Mouse (Mus musculus) liver, embryonic 14.5 days (tissue): ENCODE data around the gene Slamf9. TPM values are rescaled to one million over a fixed set of nuclear protein-coding genes. Genes with fewer than 3 reads are reported as not detected.
A peak's percentile ranks its signal among the peaks of the same experiment; 100 is the strongest.

Experiments
- ATAC-seq: fragments of 200-750 bp; cut with Nextera tagmentation; 2 replicates; pipeline ENCODE4 v1.8.0; 2017; ENCODE audit warnings: moderate number of reproducible peaks, mild to moderate bottlenecking, moderate library complexity; ENCODE audit not compliant: insufficient read depth
- DNase-seq, 3 experiments: peaks; one replicate each; pipeline ENCODE4 v3.0.0-alpha.2; 2012 to 2013; ENCODE audit warnings: low read depth in 3 of 3, low spot score in 3 of 3
- H3K27ac ChIP-seq: fragments of 300-500 bp; sonication (generic); 2 replicates; pipeline ENCODE4 v1.5.1; 2014; ENCODE audit warnings: moderate library complexity, mild to moderate bottlenecking, control low read depth, inconsistent platforms
- H3K27me3 ChIP-seq: fragments of 300-500 bp; sonication (generic); 2 replicates; pipeline ENCODE4 v1.6.1; 2014; ENCODE audit warnings: mild to moderate bottlenecking, low read length, moderate library complexity; ENCODE audit not compliant: control insufficient read depth, insufficient read depth
- H3K36me3 ChIP-seq: fragments of 300-500 bp; sonication (generic); replicated peaks from 2 replicates; pipeline ENCODE4 v1.6.1; 2014; ENCODE audit warnings: low read depth; ENCODE audit not compliant: control insufficient read depth, insufficient read depth
- H3K4me1 ChIP-seq, 2 experiments: fragments of 200-500 bp in 1 of 2; fragments of 300-500 bp in 1 of 2; sonication (generic) in 1 of 2; replicated peaks; 2 replicates each; pipeline ENCODE4 v1.6.1; 2012 to 2014; ENCODE audit warnings: antibody characterized with exemption in 1 of 2, inconsistent platforms in 1 of 2, low read length in 1 of 2; ENCODE audit not compliant: control insufficient read depth in 2 of 2, insufficient read depth in 2 of 2
- H3K4me2 ChIP-seq: fragments of 300-500 bp; sonication (generic); 2 replicates; pipeline ENCODE4 v1.6.1; 2014; ENCODE audit warnings: low read depth, mild to moderate bottlenecking, control low read depth, moderate library complexity
- H3K4me3 ChIP-seq, 2 experiments: fragments of 200-500 bp in 1 of 2; fragments of 300-500 bp in 1 of 2; sonication (generic) in 1 of 2; 2 replicates each; pipeline ENCODE4 v1.5.1; 2012 to 2014; ENCODE audit warnings: low read depth in 2 of 2, low read length in 2 of 2, mild to moderate bottlenecking in 2 of 2, control low read depth in 1 of 2, inconsistent platforms in 1 of 2, moderate library complexity in 1 of 2; ENCODE audit not compliant: insufficient read depth in 1 of 2
- H3K9ac ChIP-seq: fragments of 300-500 bp; sonication (generic); replicated peaks from 2 replicates; pipeline ENCODE4 v1.6.1; 2014; ENCODE audit warnings: mild to moderate bottlenecking, control low read depth, moderate library complexity
- H3K9me3 ChIP-seq: fragments of 300-500 bp; sonication (generic); 2 replicates; pipeline ENCODE4 v1.6.1; 2016; ENCODE audit warnings: low read length, mixed read lengths; ENCODE audit not compliant: control insufficient read depth
- CTCF ChIP-seq: IDR thresholded peaks from 2 replicates; pipeline ENCODE4 v1.5.1; 2016; ENCODE audit warnings: antibody characterized with exemption, low read depth, control low read depth
- EP300 ChIP-seq: IDR thresholded peaks from 2 replicates; pipeline ENCODE4 v1.6.1; 2016; ENCODE audit warnings: antibody characterized with exemption, low read depth
- WGBS: fragments of 180-500 bp; shearing (Covaris S2); extraction: QIAGEN DNeasy Blood & Tissue Kit; methylation state at CpG from one replicate; pipeline ENCODE4 v1.1.7; 2014; ENCODE audit not compliant: insufficient replicate concordance; 5-methylcytosine and 5-hydroxymethylcytosine counted together
- polyA plus RNA-seq, 2 experiments: library from polyadenylated mRNA; depleted of rRNA in 1 of 2; stranded (reverse) in 1 of 2; unstranded in 1 of 2; fragments of >200 nt; fragmentation: Nextera tagmentation in 1 of 2; extraction: Ambion mirVana in 1 of 2; gene quantifications; 2 replicates each; pipeline versions ENCODE4 v1.2.1 to v1.2.3; 2012 to 2014

Slamf9 gene
- polyA plus RNA-seq, 2 experiments = 1.5 to 1.9 TPM

GRCm38 (mm10) chr1:172523699-172524101, 48.5 kb downstream of the Slamf9 start:
- Histone ChIP-seq H3K27ac (no peak overlapping the region), H3K4me2 (no peak overlapping the region), H3K27me3 (peaks cover 8% of the 10 kb centered on the region; the same call in 1 of the 2 replicates), H3K36me3 (no peaks in the 10 kb centered on the region), H3K9ac (no peak overlapping the region), H3K9me3 (no peaks in the 10 kb centered on the region), H3K4me3 (no peak overlapping the region), H3K4me1 (peaks cover 0 to 12% of the 10 kb centered on the region in 2 experiments; a peak in 2 of 4 replicates)
- ATAC-seq (no peak), DNase-seq (no peak)
- TF ChIP-seq CTCF = no peak
- TF ChIP-seq EP300 = no peak
- WGBS = 61% methylated on average over 12 of the region's 12 CpGs

- no peak overlapping the region; the same call in 1 of the 2 replicates for H3K4me2 ChIP-seq
- no peaks in the 10 kb centered on the region for H3K9me3 ChIP-seq
- peaks cover 0 to 12% of the 10 kb centered on the region in 2 experiments; a peak in 2 of 4 replicates for H3K4me1 ChIP-seq
- no peak overlapping the region for H3K9ac ChIP-seq
- DNase-seq (no peak), ATAC-seq (peak; percentile 30)
- H3K27ac ChIP-seq = no peak overlapping the region
- H3K4me3 ChIP-seq = no peak overlapping the region
- no peaks in the 10 kb centered on the region for H3K36me3 ChIP-seq
- 15% methylated on average over 15 of the region's 15 CpGs for WGBS
- peaks cover 8% of the 10 kb centered on the region; the same call in 1 of the 2 replicates for H3K27me3 ChIP-seq
- TF ChIP-seq CTCF = 0 out of 2 replicates have a peak, but pooled peaks have one; percentile 15
- TF ChIP-seq EP300 = no peak
Measured at GRCm38 (mm10) chr1:172525027-172525764, 50.0 kb downstream of the Slamf9 start.

GRCm38 (mm10) chr1:172525971-172526370, 50.8 kb downstream of the Slamf9 start:
- peaks cover 0 to 14% of the 10 kb centered on the region in 2 experiments; a peak in 2 of 4 replicates for H3K4me1 ChIP-seq
- no peaks in the 10 kb centered on the region for H3K36me3 ChIP-seq
- no peak for TF ChIP-seq CTCF
- no peaks in the 10 kb centered on the region for H3K9me3 ChIP-seq
- no peak overlapping the region for H3K9ac ChIP-seq
- H3K4me2 ChIP-seq = peak overlapping the region; percentile 23
- H3K27me3 ChIP-seq = peaks cover 8% of the 10 kb centered on the region; the same call in 1 of the 2 replicates
- WGBS = 17% methylated on average over 7 of the region's 7 CpGs
- H3K27ac ChIP-seq = no peak overlapping the region
- ATAC-seq = no peak
- no peak for DNase-seq
- H3K4me3 ChIP-seq = no peak overlapping the region

- 4% methylated on average over 23 of the region's 23 CpGs for WGBS
- Histone ChIP-seq H3K9ac (no peak overlapping the region), H3K4me1 (peaks cover 0 to 12% of the 10 kb centered on the region in 2 experiments; a peak in 2 of 4 replicates), H3K27me3 (peaks cover 8% of the 10 kb centered on the region; the same call in 1 of the 2 replicates), H3K36me3 (no peaks in the 10 kb centered on the region), H3K4me3 (no peak overlapping the region), H3K27ac (no peak overlapping the region), H3K9me3 (no peaks in the 10 kb centered on the region), H3K4me2 (peak overlapping the region; percentile 23)
- DNase-seq (peak; percentile 45 to 50 (median 49)), ATAC-seq (peak; percentile 70; the same call in 1 of the 2 replicates)
- no peak for TF ChIP-seq CTCF
- TF ChIP-seq EP300 = peak; percentile 40; the same call in 1 of the 2 replicates
Measured at GRCm38 (mm10) chr1:172526380-172527081, 51.4 kb downstream of the Slamf9 start.

GRCm38 (mm10) chr1:172527431-172527830, 52.3 kb downstream of the Slamf9 start:
- 68% methylated on average over 10 of the region's 10 CpGs for WGBS
- Histone ChIP-seq H3K27ac (no peak overlapping the region), H3K4me1 (peaks cover 0 to 12% of the 10 kb centered on the region in 2 experiments; a peak in 2 of 4 replicates), H3K9ac (no peak overlapping the region), H3K4me2 (no peak overlapping the region), H3K36me3 (no peaks in the 10 kb centered on the region), H3K4me3 (no peak overlapping the region), H3K27me3 (peaks cover 13% of the 10 kb centered on the region), H3K9me3 (no peaks in the 10 kb centered on the region)
- DNase-seq (no peak), ATAC-seq (no peak)
- TF ChIP-seq CTCF (no peak), EP300 (no peak)

Other genes with a start within 250 kb of the Slamf9 start
- gene Atp1a4, start 216.9 kb upstream of the Slamf9 start, polyA plus RNA-seq (2012; rRNA removed) = 0.01 TPM in 1 of 2 replicates, not detected in the other
- gene Atp1a4, start 216.9 kb upstream of the Slamf9 start, polyA plus RNA-seq (2014; fragmentation: Nextera tagmentation; extraction: Ambion mirVana) = not detected in 2 replicates
- gene Igsf8, start 213.7 kb upstream of the Slamf9 start, polyA plus RNA-seq (2012; rRNA removed) = 12.7 and 15.4 TPM in 2 replicates
- 11.0 and 11.6 TPM in 2 replicates for gene Igsf8, start 213.7 kb upstream of the Slamf9 start, polyA plus RNA-seq (2014; fragmentation: Nextera tagmentation; extraction: Ambion mirVana)
- gene Atp1a2, start 177.3 kb upstream of the Slamf9 start, polyA plus RNA-seq (2012; rRNA removed) = 0.08 and 0.10 TPM in 2 replicates
- 0.01 and 0.08 TPM in 2 replicates for gene Atp1a2, start 177.3 kb upstream of the Slamf9 start, polyA plus RNA-seq (2014; fragmentation: Nextera tagmentation; extraction: Ambion mirVana)
- gene Kcnj9, start 146.0 kb upstream of the Slamf9 start, polyA plus RNA-seq (2012; rRNA removed) = 0.02 and 0.05 TPM in 2 replicates
- gene Kcnj9, start 146.0 kb upstream of the Slamf9 start, polyA plus RNA-seq (2014; fragmentation: Nextera tagmentation; extraction: Ambion mirVana) = not detected in 2 replicates
- gene Kcnj10, start 134.1 kb upstream of the Slamf9 start, polyA plus RNA-seq (2012; rRNA removed) = 0.17 and 0.18 TPM in 2 replicates
- 0.04 and 0.08 TPM in 2 replicates for gene Kcnj10, start 134.1 kb upstream of the Slamf9 start, polyA plus RNA-seq (2014; fragmentation: Nextera tagmentation; extraction: Ambion mirVana)
- 3.8 and 4.1 TPM in 2 replicates for gene Pigm, start 98.8 kb upstream of the Slamf9 start, polyA plus RNA-seq (2012; rRNA removed)
- 2.3 and 2.6 TPM in 2 replicates for gene Pigm, start 98.8 kb upstream of the Slamf9 start, polyA plus RNA-seq (2014; fragmentation: Nextera tagmentation; extraction: Ambion mirVana)
- 2.1 and 2.8 TPM in 2 replicates for gene Igsf9, start 6.4 kb downstream of the Slamf9 start, polyA plus RNA-seq (2012; rRNA removed)
- 0.60 and 1.0 TPM in 2 replicates for gene Igsf9, start 6.4 kb downstream of the Slamf9 start, polyA plus RNA-seq (2014; fragmentation: Nextera tagmentation; extraction: Ambion mirVana)
- 75.1 and 88.2 TPM in 2 replicates for gene Tagln2, start 24.7 kb downstream of the Slamf9 start, polyA plus RNA-seq (2012; rRNA removed)
- gene Tagln2, start 24.7 kb downstream of the Slamf9 start, polyA plus RNA-seq (2014; fragmentation: Nextera tagmentation; extraction: Ambion mirVana) = 94.4 and 97.5 TPM in 2 replicates
- gene Cfap45, start 45.4 kb downstream of the Slamf9 start, polyA plus RNA-seq (2012; rRNA removed) = 0.15 and 0.28 TPM in 2 replicates
- 0.22 and 0.29 TPM in 2 replicates for gene Cfap45, start 45.4 kb downstream of the Slamf9 start, polyA plus RNA-seq (2014; fragmentation: Nextera tagmentation; extraction: Ambion mirVana)
- not detected in 2 replicates for gene Vsig8, start 80.6 kb downstream of the Slamf9 start, polyA plus RNA-seq (2012; rRNA removed)
- gene Vsig8, start 80.6 kb downstream of the Slamf9 start, polyA plus RNA-seq (2014; fragmentation: Nextera tagmentation; extraction: Ambion mirVana) = not detected in 2 replicates
- 0.11 and 0.15 TPM in 2 replicates for gene Slamf8, start 115.2 kb downstream of the Slamf9 start, polyA plus RNA-seq (2012; rRNA removed)
- gene Slamf8, start 115.2 kb downstream of the Slamf9 start, polyA plus RNA-seq (2014; fragmentation: Nextera tagmentation; extraction: Ambion mirVana) = 0.09 TPM in 1 of 2 replicates, not detected in the other
- gene Fcrl6, start 127.2 kb downstream of the Slamf9 start, polyA plus RNA-seq (2012; rRNA removed) = not detected in 2 replicates
- gene Fcrl6, start 127.2 kb downstream of the Slamf9 start, polyA plus RNA-seq (2014; fragmentation: Nextera tagmentation; extraction: Ambion mirVana) = not detected in 2 replicates
- gene Dusp23, start 157.6 kb downstream of the Slamf9 start, polyA plus RNA-seq (2012; rRNA removed) = 3.0 and 3.8 TPM in 2 replicates
- 4.0 and 5.7 TPM in 2 replicates for gene Dusp23, start 157.6 kb downstream of the Slamf9 start, polyA plus RNA-seq (2014; fragmentation: Nextera tagmentation; extraction: Ambion mirVana)
- 10.8 and 13.5 TPM in 2 replicates for gene Crp, start 222.7 kb downstream of the Slamf9 start, polyA plus RNA-seq (2012; rRNA removed)
- gene Crp, start 222.7 kb downstream of the Slamf9 start, polyA plus RNA-seq (2014; fragmentation: Nextera tagmentation; extraction: Ambion mirVana) = 39.0 and 39.9 TPM in 2 replicates